Mouse (Mus musculus) neural tube, embryonic 13.5 days (tissue): Measurements from ENCODE around the gene Gm20388. TPM values are rescaled to one million over a fixed set of nuclear protein-coding genes. Genes with fewer than 3 reads are reported as not detected.

ENCODE experiments used
- ATAC-seq: fragments of 200-750 bp; cut with Nextera tagmentation; 2 replicates; pipeline ENCODE4 v1.8.0; 2017; ENCODE audit warnings: low read depth, mild to moderate bottlenecking, moderate TSS enrichment, moderate library complexity
- H3K27ac ChIP-seq: fragments of 300-500 bp; sonication (generic); replicated peaks from 2 replicates; pipeline ENCODE4 v1.5.1; 2015; ENCODE audit warnings: moderate library complexity, mild to moderate bottlenecking, inconsistent platforms
- H3K27me3 ChIP-seq: fragments of 300-500 bp; sonication (generic); 2 replicates; pipeline ENCODE4 v1.6.1; 2015; ENCODE audit warnings: mild to moderate bottlenecking, inconsistent platforms
- H3K36me3 ChIP-seq: fragments of 300-500 bp; sonication (generic); 2 replicates; pipeline ENCODE4 v1.6.1; 2015; ENCODE audit warnings: mild to moderate bottlenecking, inconsistent platforms
- H3K4me1 ChIP-seq: fragments of 300-500 bp; sonication (generic); replicated peaks from 2 replicates; pipeline ENCODE4 v1.6.1; 2015; ENCODE audit warnings: inconsistent platforms
- H3K4me2 ChIP-seq: fragments of 300-500 bp; sonication (generic); 2 replicates; pipeline ENCODE4 v1.6.1; 2015; ENCODE audit warnings: inconsistent platforms, mild to moderate bottlenecking, moderate library complexity
- H3K4me3 ChIP-seq: fragments of 300-500 bp; sonication (generic); 2 replicates; pipeline ENCODE4 v1.5.1; 2015; ENCODE audit warnings: mild to moderate bottlenecking, inconsistent platforms
- H3K9ac ChIP-seq: fragments of 300-500 bp; sonication (generic); 2 replicates; pipeline ENCODE4 v1.6.1; 2015; ENCODE audit warnings: moderate library complexity, mild to moderate bottlenecking, inconsistent platforms
- H3K9me3 ChIP-seq: fragments of 300-500 bp; sonication (generic); 2 replicates; pipeline ENCODE4 v1.6.1; 2016; ENCODE audit warnings: inconsistent platforms
- WGBS: fragments of 180-500 bp; shearing (Covaris S2); methylation state at CpG from one replicate; pipeline ENCODE4 v1.1.7; 2015; 5-methylcytosine and 5-hydroxymethylcytosine counted together
- polyA plus RNA-seq: library from polyadenylated mRNA; unstranded; fragments of >200 nt; fragmentation: Nextera tagmentation; extraction: Ambion mirVana; gene quantifications from 2 replicates; pipeline ENCODE4 v1.2.1, GENCODE M21; 2015

Gm20388 gene
- polyA plus RNA-seq, 1 experiment from 2014 or later: 0.27 TPM

DNA sequence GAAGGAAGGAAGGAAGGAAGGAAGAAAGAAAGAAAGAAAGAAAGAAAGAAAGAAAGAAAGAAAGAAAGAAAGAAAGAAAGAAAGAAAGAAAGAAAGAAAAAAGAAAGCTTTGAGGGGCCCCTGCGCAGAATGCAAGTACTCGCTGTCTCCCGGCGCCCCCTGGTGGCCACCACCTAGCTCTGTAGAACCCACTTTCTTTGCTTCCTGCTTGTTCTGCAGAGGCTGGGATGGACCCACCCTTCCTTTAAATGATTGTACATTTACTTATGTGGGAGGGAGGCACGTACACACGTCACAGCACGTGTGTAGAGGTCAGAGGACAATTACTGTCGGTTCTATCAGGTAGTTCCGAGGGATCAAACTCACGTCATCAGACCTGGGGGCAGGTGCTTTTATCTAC, 167.4 kb downstream of the Gm20388 start:
- no peak overlapping the region for H3K4me2 ChIP-seq
- H3K4me1 ChIP-seq: peaks cover 7% of the 10 kb centered on the region; the same call in 1 of the 2 replicates
- whole genome bisulfite sequencing: 17% methylated on average over 10 of the region's 10 CpGs
- H3K27me3 ChIP-seq: no peaks in the 10 kb centered on the region
- H3K4me3 ChIP-seq: no peak overlapping the region
- no peak overlapping the region for H3K9ac ChIP-seq
- ATAC-seq: 0 out of 2 replicates have a peak, but pooled peaks have one; percentile 47
- H3K36me3 ChIP-seq: peaks cover 33% of the 10 kb centered on the region
- no peak overlapping the region for H3K27ac ChIP-seq
- no peaks in the 10 kb centered on the region for H3K9me3 ChIP-seq

DNA sequence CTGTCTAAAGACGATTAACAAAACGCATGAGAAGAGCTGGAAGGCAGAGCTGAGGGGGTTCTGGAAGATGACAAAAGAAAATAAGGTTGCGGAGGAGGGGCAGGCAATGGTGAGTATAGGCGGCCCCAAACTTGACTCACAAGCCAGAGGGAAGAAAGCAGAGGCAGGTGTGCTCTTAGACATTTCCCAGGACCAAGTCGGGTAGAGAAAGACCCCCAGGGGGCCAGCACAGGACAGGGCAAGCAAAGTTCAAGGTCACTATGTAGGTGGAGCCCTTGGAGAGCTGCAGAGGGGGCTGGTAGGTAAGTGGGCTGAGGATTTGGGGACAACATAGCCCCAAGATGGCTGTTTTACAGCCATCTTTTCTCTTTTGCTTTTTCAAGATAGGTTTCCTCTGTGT, 168.7 kb downstream of the Gm20388 start:
- Histone ChIP-seq H3K4me1 (peaks cover 7% of the 10 kb centered on the region; the same call in 1 of the 2 replicates), H3K4me3 (no peak overlapping the region), H3K27ac (no peak overlapping the region), H3K9ac (no peak overlapping the region), H3K4me2 (no peak overlapping the region), H3K9me3 (no peaks in the 10 kb centered on the region), H3K27me3 (no peaks in the 10 kb centered on the region), H3K36me3 (peaks cover 42% of the 10 kb centered on the region)
- no peak for ATAC-seq
- 61% methylated on average over 5 of the region's 5 CpGs for WGBS

DNA sequence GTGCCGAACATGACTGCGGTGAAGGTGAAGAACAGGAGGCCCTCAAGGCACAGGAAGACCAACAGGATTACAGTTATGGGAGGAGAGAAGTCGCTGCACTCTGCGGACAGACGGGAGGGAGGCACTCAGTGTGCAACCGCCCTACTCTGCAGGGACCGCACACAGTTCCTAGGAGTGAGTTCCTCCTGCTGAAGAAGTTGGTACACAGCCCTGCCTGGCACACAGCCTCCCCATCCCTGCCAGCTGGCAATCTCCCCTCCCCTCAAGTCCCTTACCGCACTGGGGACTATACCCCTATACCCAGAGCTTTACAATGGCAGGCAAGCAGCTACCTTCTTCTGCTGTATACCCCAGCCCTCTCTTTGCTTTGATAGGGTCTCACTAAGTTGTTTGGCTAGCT, 172.6 kb downstream of the Gm20388 start:
- H3K27me3 ChIP-seq: no peaks in the 10 kb centered on the region
- H3K4me2 ChIP-seq: no peak overlapping the region
- no peaks in the 10 kb centered on the region for H3K9me3 ChIP-seq
- no peaks in the 10 kb centered on the region for H3K4me1 ChIP-seq
- no peak overlapping the region for H3K27ac ChIP-seq
- peaks cover 79% of the 10 kb centered on the region for H3K36me3 ChIP-seq
- 98% methylated on average over 8 of the region's 8 CpGs for WGBS
- H3K9ac ChIP-seq: no peak overlapping the region
- no peak for ATAC-seq
- no peak overlapping the region for H3K4me3 ChIP-seq

DNA sequence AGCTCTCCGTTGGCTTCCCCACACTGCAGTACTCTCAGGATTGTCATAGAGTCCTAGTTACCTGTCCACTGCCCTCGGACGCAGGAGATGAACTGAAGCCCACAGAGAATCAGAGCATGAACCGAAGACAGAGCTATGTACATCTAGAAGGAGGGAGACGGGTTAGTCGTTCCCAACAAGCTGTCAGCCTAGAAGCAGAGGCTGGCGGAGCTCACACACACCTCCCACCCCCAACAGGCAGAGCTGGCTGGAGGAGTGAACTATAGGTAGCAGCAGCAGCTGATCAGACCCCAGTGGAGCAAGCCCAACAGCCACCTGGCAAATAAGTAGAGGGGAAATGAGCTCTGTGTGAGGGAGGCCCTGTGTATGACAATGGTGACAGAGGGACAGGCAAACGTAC, 174.1 kb downstream of the Gm20388 start:
- H3K9me3 ChIP-seq: no peaks in the 10 kb centered on the region
- H3K4me2 ChIP-seq: no peak overlapping the region
- H3K4me3 ChIP-seq: no peak overlapping the region
- H3K9ac ChIP-seq: no peak overlapping the region
- H3K4me1 ChIP-seq: no peaks in the 10 kb centered on the region
- no peaks in the 10 kb centered on the region for H3K27me3 ChIP-seq
- H3K27ac ChIP-seq: no peak overlapping the region
- ATAC-seq: no peak
- peaks cover 86% of the 10 kb centered on the region for H3K36me3 ChIP-seq
- 93% methylated on average over 8 of the region's 8 CpGs for WGBS

DNA sequence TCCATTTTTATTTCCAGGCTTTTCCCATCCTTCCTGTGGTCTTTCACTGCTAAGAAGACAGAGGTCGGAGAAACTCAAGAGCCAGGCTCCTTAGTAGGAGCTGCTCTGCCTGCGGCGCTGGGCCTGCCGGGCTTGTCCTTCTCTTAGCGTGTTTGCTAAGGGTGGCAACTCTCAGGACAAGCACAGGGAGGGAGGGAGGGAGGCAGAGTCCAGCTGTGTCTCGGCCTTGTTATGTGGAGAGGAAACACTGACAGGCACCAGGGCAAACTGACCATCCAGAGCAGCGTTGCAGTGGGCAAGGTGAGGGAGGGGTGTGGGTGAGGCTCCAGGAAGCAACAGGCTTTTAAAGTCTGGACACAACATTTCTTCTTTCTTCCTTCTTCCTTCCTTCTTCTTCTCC, 178.9 kb downstream of the Gm20388 start:
- H3K4me2 ChIP-seq: no peak overlapping the region
- no peaks in the 10 kb centered on the region for H3K27me3 ChIP-seq
- H3K4me1 ChIP-seq: no peaks in the 10 kb centered on the region
- WGBS: 88% methylated on average over 7 of the region's 7 CpGs
- ATAC-seq: no peak
- no peak overlapping the region for H3K27ac ChIP-seq
- H3K9ac ChIP-seq: no peak overlapping the region
- no peaks in the 10 kb centered on the region for H3K9me3 ChIP-seq
- no peak overlapping the region for H3K4me3 ChIP-seq
- H3K36me3 ChIP-seq: peaks cover 80% of the 10 kb centered on the region

DNA sequence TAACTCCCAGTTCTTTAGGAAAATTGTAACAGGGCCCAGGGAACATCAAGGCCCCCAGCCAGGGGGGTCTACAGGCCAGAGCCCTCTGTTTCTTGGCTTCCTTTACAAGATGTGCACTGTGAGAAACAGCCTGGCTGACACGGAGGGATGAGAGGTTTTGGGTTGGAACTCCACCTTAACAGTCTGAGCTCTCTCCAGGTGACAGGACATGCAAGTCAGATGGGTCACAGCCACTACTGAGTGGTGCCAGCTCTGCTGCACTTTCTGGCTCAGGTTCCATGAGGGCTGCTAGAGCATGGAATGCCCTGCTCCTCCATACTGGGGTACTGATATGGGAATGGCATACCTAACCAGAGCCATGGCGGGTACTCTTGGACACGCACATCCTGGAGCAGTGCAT, 180.4 kb downstream of the Gm20388 start:
- Histone ChIP-seq H3K9ac (no peak overlapping the region), H3K27me3 (no peaks in the 10 kb centered on the region), H3K4me2 (no peak overlapping the region), H3K4me1 (0 out of 2 replicates have a peak, but pooled peaks cover 3% of the 10 kb centered on the region), H3K36me3 (peaks cover 69% of the 10 kb centered on the region), H3K9me3 (no peaks in the 10 kb centered on the region), H3K27ac (no peak overlapping the region), H3K4me3 (no peak overlapping the region)
- WGBS: 93% methylated on average over 3 of the region's 3 CpGs
- ATAC-seq: no peak

DNA sequence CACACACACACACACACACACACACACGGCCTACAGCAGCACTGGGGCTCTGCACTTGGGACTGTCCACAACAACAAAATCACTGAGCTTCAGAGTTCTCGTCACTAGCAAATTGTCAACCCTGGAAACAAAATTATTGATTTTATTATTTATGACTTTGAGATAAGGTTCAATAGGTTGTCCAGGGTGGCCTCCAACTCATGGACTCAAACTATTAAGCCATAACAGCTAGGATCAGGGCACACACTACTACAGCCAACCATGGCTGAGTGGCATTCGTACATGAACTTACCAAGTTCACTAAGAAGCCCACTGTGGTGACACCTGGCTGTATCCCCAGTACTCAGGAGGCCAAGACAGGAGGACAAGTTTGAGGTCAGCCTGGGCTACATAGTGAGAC, 182.5 kb downstream of the Gm20388 start:
- Histone ChIP-seq H3K4me3 (no peak overlapping the region), H3K9me3 (no peaks in the 10 kb centered on the region), H3K9ac (no peak overlapping the region), H3K36me3 (peaks cover 49% of the 10 kb centered on the region), H3K4me2 (no peak overlapping the region), H3K27me3 (no peaks in the 10 kb centered on the region), H3K27ac (no peak overlapping the region), H3K4me1 (0 out of 2 replicates have a peak, but pooled peaks cover 3% of the 10 kb centered on the region)
- no peak for ATAC-seq
- 96% methylated on average over 3 of the region's 3 CpGs for WGBS

DNA sequence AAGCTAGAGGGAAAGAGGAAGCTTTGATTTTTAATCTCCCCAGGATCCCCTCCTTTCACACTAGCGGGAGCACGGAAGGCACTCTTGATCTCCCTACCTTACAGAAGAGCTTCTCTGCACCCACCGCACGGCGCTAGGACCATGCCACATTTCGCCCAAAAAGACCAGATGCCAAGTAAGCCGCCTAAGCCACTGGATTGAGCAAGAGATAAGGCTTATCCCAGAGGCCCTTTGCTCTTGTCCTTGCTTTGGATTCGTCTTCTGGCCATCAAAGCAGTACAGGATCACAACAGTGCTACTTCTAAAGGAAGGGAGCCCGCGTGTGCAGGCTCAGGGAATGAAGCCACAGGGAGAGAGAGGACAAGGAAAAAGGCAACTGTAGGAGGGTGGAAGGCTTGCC, 184.2 kb downstream of the Gm20388 start:
- Histone ChIP-seq H3K9me3 (no peaks in the 10 kb centered on the region), H3K9ac (no peak overlapping the region), H3K27me3 (no peaks in the 10 kb centered on the region), H3K36me3 (peaks cover 41% of the 10 kb centered on the region), H3K4me1 (peaks cover 10% of the 10 kb centered on the region), H3K27ac (no peak overlapping the region), H3K4me2 (no peak overlapping the region), H3K4me3 (no peak overlapping the region)
- no peak for ATAC-seq
- WGBS: 86% methylated on average over 10 of the region's 10 CpGs

DNA sequence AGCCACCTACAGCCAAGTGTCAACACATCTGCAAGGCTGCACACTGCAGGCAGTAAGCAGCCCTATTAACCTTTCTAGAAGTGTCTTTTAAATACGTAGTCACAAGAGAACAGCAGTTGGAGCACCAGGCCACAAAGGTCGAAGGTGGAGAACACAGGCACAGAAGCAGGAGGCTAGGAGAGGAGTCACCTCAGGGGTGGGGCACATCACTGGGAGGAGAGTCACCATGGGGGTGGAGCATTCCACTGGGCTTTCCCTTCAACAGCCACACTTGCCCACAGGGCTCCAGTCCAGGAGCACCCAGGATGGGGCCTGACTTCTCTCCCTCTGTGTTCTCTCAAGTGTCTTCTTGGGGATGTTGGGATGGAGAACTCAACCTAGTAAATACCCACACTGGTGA, 185.8 kb downstream of the Gm20388 start:
- Histone ChIP-seq H3K4me1 (peaks cover 18% of the 10 kb centered on the region), H3K4me2 (no peak overlapping the region), H3K36me3 (peaks cover 26% of the 10 kb centered on the region), H3K9ac (no peak overlapping the region), H3K4me3 (no peak overlapping the region), H3K27ac (no peak overlapping the region), H3K9me3 (no peaks in the 10 kb centered on the region), H3K27me3 (no peaks in the 10 kb centered on the region)
- no peak for ATAC-seq
- WGBS: 84% methylated on average over 2 of the region's 2 CpGs

DNA sequence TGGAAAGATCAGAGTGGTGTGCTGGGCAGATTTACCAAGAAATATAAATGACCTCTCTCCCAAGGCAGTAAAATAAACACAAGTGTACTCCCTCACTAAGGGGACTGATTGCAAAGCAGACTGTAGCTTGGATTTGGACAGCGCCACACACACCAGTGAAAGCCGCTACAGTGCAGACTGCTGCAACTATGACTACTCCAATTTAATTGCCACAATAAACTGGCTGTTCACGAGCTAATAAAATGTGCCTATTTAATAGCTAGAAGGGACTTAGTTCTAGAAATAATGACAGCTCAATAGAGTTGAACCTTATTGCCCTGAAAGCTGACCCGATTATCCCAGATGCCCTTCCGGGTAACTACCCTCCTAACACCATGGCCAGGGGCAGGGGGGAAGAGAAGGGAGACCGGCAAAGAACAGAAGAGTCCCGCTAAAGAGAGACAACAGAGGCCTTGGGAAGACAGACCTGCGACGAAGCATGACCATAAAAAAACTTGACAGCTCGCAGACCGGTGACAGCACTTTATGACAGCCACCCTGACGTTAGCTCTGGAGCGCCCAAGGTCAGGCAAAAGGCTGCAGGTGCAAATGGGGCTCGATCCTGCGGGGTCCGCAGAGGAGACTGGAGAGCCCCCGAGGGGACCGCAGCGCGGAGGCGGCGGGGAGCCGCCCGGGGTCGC, 189.9 kb downstream of the Gm20388 start:
- peaks cover 35% of the 10 kb centered on the region for H3K4me1 ChIP-seq
- H3K4me3 ChIP-seq: peak overlapping the region; percentile 78
- ATAC-seq: no peak
- 2% methylated on average over 22 of the region's 25 CpGs for whole genome bisulfite sequencing
- H3K36me3 ChIP-seq: no peaks in the 10 kb centered on the region
- H3K9me3 ChIP-seq: no peaks in the 10 kb centered on the region
- H3K27me3 ChIP-seq: no peaks in the 10 kb centered on the region
- peak overlapping the region; percentile 88 for H3K4me2 ChIP-seq
- H3K9ac ChIP-seq: peak overlapping the region; percentile 84
- H3K27ac ChIP-seq: peak overlapping the region; percentile 92

DNA sequence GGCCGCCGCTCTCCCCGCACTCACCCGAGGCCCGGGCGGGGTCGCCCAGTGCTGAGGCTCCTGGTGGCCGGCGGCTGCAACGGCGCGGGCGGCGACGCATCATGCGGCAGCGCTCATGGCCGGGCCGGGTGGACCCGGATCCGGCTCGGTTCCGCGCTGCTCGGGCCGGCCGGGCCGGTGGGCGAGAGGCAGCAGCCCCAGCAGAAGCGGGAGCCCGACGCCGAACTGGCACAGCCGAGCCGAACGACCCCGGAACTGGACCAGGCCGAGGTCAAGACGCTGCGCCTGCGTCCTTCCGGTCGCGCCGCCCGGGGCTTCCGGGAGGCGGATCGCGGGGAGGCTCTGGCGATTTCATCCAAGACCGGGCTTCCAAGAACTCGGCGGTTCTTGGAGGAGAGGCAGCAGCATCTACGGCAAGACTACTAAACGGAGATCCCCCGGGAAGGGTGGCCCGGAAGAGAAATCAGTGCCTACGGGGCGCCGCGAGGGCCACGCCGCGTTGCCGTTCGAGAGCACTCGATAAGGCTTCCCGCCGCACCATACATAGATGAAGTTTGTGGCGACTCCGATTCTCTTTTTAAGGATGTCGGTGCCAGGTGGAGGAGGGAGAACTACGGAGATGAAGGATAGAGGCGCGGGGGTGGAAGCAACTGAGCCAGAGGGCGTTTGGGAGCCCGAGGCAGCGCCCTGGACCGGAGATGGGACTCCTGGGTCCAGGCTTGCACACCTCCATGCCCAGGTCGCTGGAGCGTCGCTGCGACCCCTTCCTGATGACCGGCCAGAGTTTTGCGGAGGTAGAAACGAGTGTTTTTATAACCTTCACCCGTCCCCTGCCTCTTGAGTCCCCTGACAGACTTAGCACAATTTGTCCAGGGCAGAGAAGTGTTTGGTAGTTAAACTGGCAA, 190.7 kb downstream of the Gm20388 start, which contains the start of gene Zdhhc7:
Gene Zdhhc7, minus strand, starts transcription at position 415 of the 905 bp plus-strand sequence.
- ATAC-seq: peak; percentile 68
- WGBS: under 1% methylated on average over 81 of the region's 88 CpGs
- Histone ChIP-seq H3K9me3 (no peaks in the 10 kb centered on the region), H3K27ac (peak within 1 kb of the TSS; percentile 92), H3K27me3 (no peaks in the 10 kb centered on the region), H3K9ac (peak within 1 kb of the TSS; percentile 84), H3K4me1 (peaks cover 32% of the 10 kb centered on the region), H3K4me3 (peak within 1 kb of the TSS; percentile 78), H3K4me2 (peak within 1 kb of the TSS; percentile 88), H3K36me3 (0 out of 2 replicates have a peak, but pooled peaks cover 3% of the 10 kb centered on the region)

DNA sequence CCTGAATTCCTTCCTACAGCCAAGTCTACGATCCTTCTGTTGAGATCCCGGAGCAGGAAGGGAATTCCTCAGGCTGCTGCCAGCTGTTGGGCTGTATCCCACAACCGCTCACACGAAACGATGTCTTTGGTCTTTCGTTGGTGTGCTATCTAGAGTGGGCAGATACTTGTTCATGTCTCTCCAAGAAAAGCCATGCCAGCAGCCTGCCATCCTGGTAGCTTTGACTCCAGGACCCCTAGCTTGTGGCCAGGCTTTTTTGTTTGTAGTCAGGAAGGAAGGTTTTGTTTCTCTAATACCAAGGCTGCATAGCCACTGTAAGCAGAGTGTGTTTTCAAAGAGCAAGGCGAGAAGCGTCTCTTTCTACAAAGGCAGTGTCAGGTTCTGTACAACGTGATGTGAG, 193.3 kb downstream of the Gm20388 start:
- no peak overlapping the region for H3K4me2 ChIP-seq
- peak overlapping the region; percentile 1; the same call in 1 of the 2 replicates for H3K27ac ChIP-seq
- ATAC-seq: no peak
- no peak overlapping the region for H3K4me3 ChIP-seq
- no peak overlapping the region for H3K9ac ChIP-seq
- no peaks in the 10 kb centered on the region for H3K27me3 ChIP-seq
- no peaks in the 10 kb centered on the region for H3K9me3 ChIP-seq
- 0 out of 2 replicates have a peak, but pooled peaks cover 3% of the 10 kb centered on the region for H3K36me3 ChIP-seq
- WGBS: 90% methylated on average over 9 of the region's 9 CpGs
- peaks cover 32% of the 10 kb centered on the region for H3K4me1 ChIP-seq
